Mouse (Mus musculus) olfactory bulb, adult 2 months (tissue): ENCODE results near the gene Sgk1.

Experiments
- CTCF ChIP-seq: fragments of 200-500 bp; IDR thresholded peaks from 2 replicates; pipeline ENCODE4 v1.5.1; 2012; ENCODE audit warnings: low read depth, mild to moderate bottlenecking, low read length, moderate library complexity; ENCODE audit not compliant: insufficient read depth
- POLR2A ChIP-seq: fragments of 200-500 bp; IDR thresholded peaks from 2 replicates; pipeline ENCODE4 v1.6.1; 2012; ENCODE audit warnings: mild to moderate bottlenecking, low read depth, low read length, moderate library complexity; ENCODE audit not compliant: insufficient read depth

DNA sequence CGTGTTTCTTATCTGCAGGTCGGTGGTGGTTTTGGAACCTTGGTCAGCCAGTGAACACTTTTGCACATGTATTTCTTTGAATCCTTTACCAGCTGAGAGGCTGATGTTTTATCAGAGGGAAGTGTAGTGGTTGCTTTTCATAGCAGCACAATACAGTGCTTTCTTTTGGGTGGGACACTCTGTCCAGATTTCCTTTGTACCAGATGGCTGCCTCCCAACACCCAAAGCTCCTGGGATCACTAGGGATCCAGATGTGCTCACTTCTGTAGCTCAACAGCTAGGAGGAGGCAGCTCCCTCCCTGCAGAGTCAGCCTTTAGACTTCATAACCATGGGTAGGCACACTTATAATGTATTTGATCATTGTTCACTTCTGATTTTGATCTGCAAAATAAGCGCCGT lies 70.5 kb downstream of the Sgk1 start:
- no peak for TF ChIP-seq POLR2A
- no peak for TF ChIP-seq CTCF
